21 mouse cellular contexts compared by ENCODE assay signal in genomic region chr2:5388381-5388780, GRCm38 (mm10).
"Had no signal": no experiment of that assay in that cellular context is flagged by ENCODE, and none has a peak within 500 bp of the region (broad histone marks: within the 10 kb centered on the region; RNA-seq: fewer than 3 reads in every experiment).

No protein-coding gene starts in this region.

- H3K4me3 ChIP-seq: lung, embryonic 15.5 days; megakaryocyte, embryonic 14.5 days; midbrain, embryonic 13.5 days; midbrain, embryonic 15.5 days; neural tube, embryonic 13.5 days; neural tube, embryonic 15.5 days; stomach, embryonic 15.5 days had no signal

- ATAC-seq: liver, postnatal 0 days; lung, postnatal 0 days; midbrain, embryonic 13.5 days; midbrain, embryonic 15.5 days had no signal

- H3K4me1 ChIP-seq: lung, embryonic 15.5 days; megakaryocyte, embryonic 14.5 days; midbrain, embryonic 13.5 days; neural tube, embryonic 13.5 days; neural tube, embryonic 15.5 days; stomach, embryonic 15.5 days had no signal

- H3K4me2 ChIP-seq: lung, embryonic 15.5 days; midbrain, embryonic 11.5 days; midbrain, embryonic 13.5 days; midbrain, embryonic 15.5 days; neural tube, embryonic 13.5 days; neural tube, embryonic 15.5 days; stomach, embryonic 15.5 days had no signal

- H3K27ac ChIP-seq: lung, embryonic 15.5 days; macrophage; midbrain, embryonic 13.5 days; midbrain, embryonic 15.5 days; neural tube, embryonic 13.5 days; neural tube, embryonic 15.5 days; stomach, embryonic 15.5 days; stomach, postnatal 0 days had no signal

- H3K9me3 ChIP-seq: lung, embryonic 15.5 days; megakaryocyte, embryonic 14.5 days; midbrain, embryonic 13.5 days; midbrain, embryonic 15.5 days; neural tube, embryonic 13.5 days; neural tube, embryonic 15.5 days; stomach, embryonic 15.5 days had no signal

- H3K27me3 ChIP-seq: lung, embryonic 15.5 days; megakaryocyte, embryonic 14.5 days; midbrain, embryonic 13.5 days; midbrain, embryonic 15.5 days; neural tube, embryonic 13.5 days; neural tube, embryonic 15.5 days; stomach, embryonic 15.5 days had no signal

- H3K36me3 ChIP-seq: lung, embryonic 15.5 days; midbrain, embryonic 13.5 days; midbrain, embryonic 15.5 days; neural tube, embryonic 13.5 days; neural tube, embryonic 15.5 days; stomach, embryonic 15.5 days had no signal

- H3K9ac ChIP-seq: liver, postnatal 0 days; lung, embryonic 15.5 days; midbrain, embryonic 13.5 days; midbrain, embryonic 15.5 days; neural tube, embryonic 13.5 days; neural tube, embryonic 15.5 days; stomach, embryonic 15.5 days had no signal

- DNase-seq: liver, postnatal 0 days; lung, adult 2 months; lung, postnatal 14 days; lung, postnatal 36 days; right cerebral cortex, postnatal 25 days; right cerebral cortex, postnatal 4 days; spleen, adult 18-20 months; thymus, adult 2 months; thymus, postnatal 25 days; thymus, postnatal 4 days had no signal
